Mouse (Mus musculus): ENCODE data around the gene Mecr. TPM values are rescaled to one million over a fixed set of nuclear protein-coding genes. Genes with fewer than 3 reads are reported as not detected.
A peak's percentile ranks its signal among the peaks of the same experiment; 100 is the strongest.

Mecr gene
- 22.0 and 25.9 TPM in 2 replicates for total RNA-seq (2017)

DNA sequence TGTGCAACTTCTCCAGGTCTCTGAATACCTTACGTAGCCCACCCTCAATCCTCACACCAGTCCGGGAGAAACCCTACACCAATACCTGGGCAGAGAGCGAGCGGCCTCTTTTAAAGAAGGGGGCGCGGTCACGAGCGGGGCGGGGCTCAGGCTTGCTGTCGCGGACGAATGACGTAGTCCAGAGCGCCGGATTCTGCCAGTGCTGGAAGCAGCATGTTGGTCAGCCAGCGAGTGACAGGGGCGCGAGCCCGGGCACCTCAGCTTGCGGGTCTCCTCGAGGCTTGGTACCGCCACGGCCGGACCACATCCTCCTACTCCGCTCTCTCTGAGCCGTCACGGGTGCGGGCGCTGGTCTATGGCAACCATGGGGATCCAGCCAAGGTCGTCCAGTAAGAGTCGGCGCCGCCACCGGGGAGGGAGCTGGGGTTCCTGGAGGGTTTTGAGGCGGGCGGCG lies at the start of gene Mecr:
TSS of gene Mecr (plus strand) at position 181 of the 454 bp plus-strand sequence.
- peak; percentile 81 to 93 for ATAC-seq (replicated peaks in 1 of 2; ENCODE audit: insufficient read depth in 1 of 2, low FRiP score in 2 of 2, low TSS enrichment in 1 of 2, low read depth in 1 of 2, poor library complexity in 2 of 2, severe bottlenecking in 2 of 2)

DNA sequence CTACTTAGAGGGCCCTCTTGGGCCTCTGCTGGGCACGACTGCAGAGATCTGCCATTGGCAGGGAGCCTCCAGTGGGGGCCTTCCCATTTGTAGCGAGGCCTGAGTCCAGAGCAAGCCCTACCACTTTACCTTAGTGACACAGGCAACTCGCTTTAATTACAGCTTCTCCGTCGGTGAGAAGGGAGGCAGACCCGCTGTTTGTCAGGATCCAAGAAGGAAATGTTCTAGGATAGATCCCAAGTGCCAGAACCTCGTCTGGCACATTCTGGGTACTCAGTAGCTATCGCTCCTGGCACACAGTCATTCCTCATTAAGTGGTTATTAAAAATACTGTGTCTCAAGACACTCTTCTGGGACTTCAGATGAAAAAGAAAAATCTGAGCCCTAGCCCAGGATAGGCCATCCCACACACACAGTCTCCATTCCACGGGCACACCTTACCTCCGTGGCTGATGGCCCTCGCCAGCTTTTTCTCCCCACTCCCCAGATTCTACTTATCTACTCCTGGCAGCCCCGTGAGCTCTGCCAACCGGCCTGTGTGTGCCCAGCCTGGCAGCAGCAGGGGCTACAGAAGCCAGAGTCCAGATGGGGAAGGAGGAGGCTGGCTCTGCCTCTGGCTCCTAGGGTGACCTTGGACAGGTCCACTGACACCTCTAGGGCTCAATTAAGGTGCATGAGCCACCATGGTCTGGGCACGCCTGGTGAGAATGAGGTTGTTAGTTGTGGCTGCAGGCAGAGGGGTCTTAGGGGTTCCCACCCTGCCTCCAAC lies 46.8 kb upstream of the Mecr start:
- ATAC-seq (replicated peaks in 1 of 2; ENCODE audit: insufficient read depth in 1 of 2, low FRiP score in 2 of 2, low TSS enrichment in 1 of 2, low read depth in 1 of 2, poor library complexity in 2 of 2, severe bottlenecking in 2 of 2): no peak

GRCm38 (mm10) chr4:131797483-131797882 lies 45.8 kb upstream of the Mecr start:
- no peak for ATAC-seq (replicated peaks in 1 of 2; ENCODE audit: insufficient read depth in 1 of 2, low FRiP score in 2 of 2, low TSS enrichment in 1 of 2, low read depth in 1 of 2, poor library complexity in 2 of 2, severe bottlenecking in 2 of 2)

DNA sequence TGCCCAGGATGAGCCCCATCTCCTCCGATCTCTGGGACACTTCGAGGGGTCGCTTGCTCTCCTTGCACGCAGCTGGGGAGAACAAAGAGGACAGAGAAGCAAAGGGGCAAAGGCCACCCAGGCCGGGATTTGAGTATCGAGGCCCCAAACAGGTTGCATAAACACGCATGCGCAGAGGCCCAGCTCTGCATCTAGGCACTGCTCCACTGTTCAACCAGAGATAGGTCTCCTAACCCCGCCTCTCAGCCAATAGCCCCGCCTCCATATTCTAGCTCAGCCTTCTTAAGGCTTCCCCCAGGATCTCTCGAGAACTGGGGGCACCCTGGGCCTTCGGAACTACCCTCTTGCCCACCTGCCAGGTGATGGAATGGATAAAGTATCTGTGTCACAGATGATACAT lies 45.4 kb upstream of the Mecr start:
- ATAC-seq (replicated peaks in 1 of 2; ENCODE audit: insufficient read depth in 1 of 2, low FRiP score in 2 of 2, low TSS enrichment in 1 of 2, low read depth in 1 of 2, poor library complexity in 2 of 2, severe bottlenecking in 2 of 2): no peak

DNA sequence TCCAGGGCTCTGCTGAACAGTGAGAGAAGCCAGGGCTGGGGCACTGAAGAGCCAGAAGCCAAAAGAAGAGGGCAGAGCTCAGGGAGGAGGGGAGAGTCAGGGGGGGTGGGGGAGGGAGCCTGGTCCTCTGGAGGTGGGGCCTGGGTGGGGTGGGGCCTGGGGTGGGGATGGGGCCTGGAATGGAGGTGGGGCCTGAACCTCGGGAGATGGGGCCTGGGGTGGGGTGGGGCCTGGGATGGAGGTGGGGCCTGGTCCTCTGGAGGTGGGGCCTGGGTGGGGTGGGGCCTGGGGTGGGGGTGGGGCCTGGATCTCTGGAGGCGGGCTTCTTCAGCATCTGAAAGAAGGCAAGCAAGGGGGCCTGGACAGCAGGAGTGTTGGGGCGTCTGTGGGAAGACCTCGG lies 44.3 kb upstream of the Mecr start:
- no peak for ATAC-seq (replicated peaks in 1 of 2; ENCODE audit: insufficient read depth in 1 of 2, low FRiP score in 2 of 2, low TSS enrichment in 1 of 2, low read depth in 1 of 2, poor library complexity in 2 of 2, severe bottlenecking in 2 of 2)

DNA sequence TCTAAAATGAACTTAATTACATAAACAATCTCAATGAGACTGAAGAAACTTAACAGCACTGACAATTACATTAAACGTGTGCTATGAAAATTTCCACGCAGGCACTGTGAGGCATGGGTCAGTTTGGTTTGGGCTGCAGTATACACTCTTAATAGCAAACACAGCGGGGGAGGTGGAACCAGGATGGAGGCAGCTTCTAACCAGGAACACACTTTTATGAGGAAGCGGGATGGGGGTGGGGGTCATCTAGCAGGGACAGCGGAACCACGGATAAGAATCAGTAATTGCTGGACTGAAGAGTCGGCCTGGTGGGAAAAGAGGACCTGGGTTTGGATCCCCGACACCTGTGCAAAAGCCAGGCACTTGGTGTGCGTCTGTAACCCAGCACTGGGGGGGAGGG lies 39.4 kb upstream of the Mecr start:
- no peak for ATAC-seq (replicated peaks in 1 of 2; ENCODE audit: insufficient read depth in 1 of 2, low FRiP score in 2 of 2, low TSS enrichment in 1 of 2, low read depth in 1 of 2, poor library complexity in 2 of 2, severe bottlenecking in 2 of 2)

DNA sequence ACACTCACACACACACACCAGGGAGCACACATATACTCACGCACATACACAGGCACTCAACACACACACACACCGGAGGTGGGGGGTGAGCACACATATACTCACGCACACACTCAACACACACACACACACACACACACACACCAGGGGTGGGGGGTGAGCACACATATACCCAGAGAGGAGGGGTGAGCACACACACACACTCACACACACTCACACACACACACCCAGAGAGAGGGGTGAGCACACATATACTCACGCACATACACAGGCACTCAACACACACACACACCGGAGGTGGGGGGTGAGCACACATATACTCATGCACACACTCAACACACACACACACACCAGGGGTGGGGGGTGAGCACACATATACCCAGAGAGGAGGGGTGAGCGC lies 38.5 kb upstream of the Mecr start:
- peak in 1 of 2 experiments; percentile 18; a peak in 1 of 4 replicates for ATAC-seq (replicated peaks in 1 of 2; ENCODE audit: insufficient read depth in 1 of 2, low FRiP score in 2 of 2, low TSS enrichment in 1 of 2, low read depth in 1 of 2, poor library complexity in 2 of 2, severe bottlenecking in 2 of 2)

GRCm38 (mm10) chr4:131805255-131805654 lies 38.0 kb upstream of the Mecr start:
- ATAC-seq (replicated peaks in 1 of 2; ENCODE audit: insufficient read depth in 1 of 2, low FRiP score in 2 of 2, low TSS enrichment in 1 of 2, low read depth in 1 of 2, poor library complexity in 2 of 2, severe bottlenecking in 2 of 2): no peak

DNA sequence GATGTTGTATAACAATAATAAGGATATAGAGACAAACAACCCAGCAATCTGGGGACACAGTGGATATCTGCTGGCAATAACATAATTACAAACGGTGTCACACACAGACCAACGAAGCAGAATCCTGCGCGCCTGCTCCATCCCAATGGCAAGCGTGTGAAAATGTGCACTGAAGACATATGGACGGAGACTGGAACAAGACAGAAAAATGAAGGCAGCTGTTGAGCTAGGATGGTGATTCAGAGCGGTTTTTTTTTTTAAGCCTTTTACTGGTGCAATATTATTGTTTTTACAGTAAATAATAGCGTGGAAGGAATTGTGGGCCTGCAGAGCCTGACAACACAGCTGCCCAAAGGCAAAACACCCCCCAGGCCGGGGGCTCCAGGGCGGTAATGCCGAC lies 30.8 kb upstream of the Mecr start:
- ATAC-seq (replicated peaks in 1 of 2; ENCODE audit: insufficient read depth in 1 of 2, low FRiP score in 2 of 2, low TSS enrichment in 1 of 2, low read depth in 1 of 2, poor library complexity in 2 of 2, severe bottlenecking in 2 of 2): no peak

- ATAC-seq (replicated peaks in 1 of 2; ENCODE audit: insufficient read depth in 1 of 2, low FRiP score in 2 of 2, low TSS enrichment in 1 of 2, low read depth in 1 of 2, poor library complexity in 2 of 2, severe bottlenecking in 2 of 2): no peak
These were observed 29.5 kb upstream of the Mecr start for GRCm38 (mm10) chr4:131813798-131814197.

GRCm38 (mm10) chr4:131814869-131815268 lies 28.4 kb upstream of the Mecr start:
- no peak for ATAC-seq (replicated peaks in 1 of 2; ENCODE audit: insufficient read depth in 1 of 2, low FRiP score in 2 of 2, low TSS enrichment in 1 of 2, low read depth in 1 of 2, poor library complexity in 2 of 2, severe bottlenecking in 2 of 2)

GRCm38 (mm10) chr4:131815774-131816173 lies 27.5 kb upstream of the Mecr start:
- no peak for ATAC-seq (replicated peaks in 1 of 2; ENCODE audit: insufficient read depth in 1 of 2, low FRiP score in 2 of 2, low TSS enrichment in 1 of 2, low read depth in 1 of 2, poor library complexity in 2 of 2, severe bottlenecking in 2 of 2)

GRCm38 (mm10) chr4:131818926-131819325 lies 24.3 kb upstream of the Mecr start:
- no peak for ATAC-seq (replicated peaks in 1 of 2; ENCODE audit: insufficient read depth in 1 of 2, low FRiP score in 2 of 2, low TSS enrichment in 1 of 2, low read depth in 1 of 2, poor library complexity in 2 of 2, severe bottlenecking in 2 of 2)

GRCm38 (mm10) chr4:131821161-131821731 lies 22.0 kb upstream of the Mecr start:
- ATAC-seq (replicated peaks in 1 of 2; ENCODE audit: insufficient read depth in 1 of 2, low FRiP score in 2 of 2, low TSS enrichment in 1 of 2, low read depth in 1 of 2, poor library complexity in 2 of 2, severe bottlenecking in 2 of 2): no peak

- ATAC-seq (replicated peaks in 1 of 2; ENCODE audit: insufficient read depth in 1 of 2, low FRiP score in 2 of 2, low TSS enrichment in 1 of 2, low read depth in 1 of 2, poor library complexity in 2 of 2, severe bottlenecking in 2 of 2): no peak
These were observed 20.7 kb upstream of the Mecr start for GRCm38 (mm10) chr4:131822583-131822982.

DNA sequence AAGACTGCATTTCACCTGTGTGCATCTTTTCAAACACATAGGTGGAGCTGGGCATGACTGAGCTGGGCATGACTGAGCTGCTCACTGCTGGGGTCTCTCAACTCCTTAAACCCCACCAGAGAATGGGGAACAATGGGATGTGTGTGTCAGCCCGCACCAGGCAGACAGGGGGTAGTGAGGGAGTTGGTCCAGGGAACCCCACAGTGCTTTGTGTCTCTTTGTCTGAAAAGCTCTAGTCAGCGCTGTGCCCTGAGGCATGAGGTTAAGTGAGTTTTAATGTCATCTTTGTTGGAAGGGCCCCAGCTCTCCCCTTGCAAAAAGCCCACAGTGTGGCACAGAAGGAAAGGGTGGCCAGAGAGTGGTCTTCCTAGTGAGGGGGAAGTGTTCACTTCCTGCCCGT lies 18.3 kb upstream of the Mecr start:
- ATAC-seq (replicated peaks in 1 of 2; ENCODE audit: insufficient read depth in 1 of 2, low FRiP score in 2 of 2, low TSS enrichment in 1 of 2, low read depth in 1 of 2, poor library complexity in 2 of 2, severe bottlenecking in 2 of 2): no peak

DNA sequence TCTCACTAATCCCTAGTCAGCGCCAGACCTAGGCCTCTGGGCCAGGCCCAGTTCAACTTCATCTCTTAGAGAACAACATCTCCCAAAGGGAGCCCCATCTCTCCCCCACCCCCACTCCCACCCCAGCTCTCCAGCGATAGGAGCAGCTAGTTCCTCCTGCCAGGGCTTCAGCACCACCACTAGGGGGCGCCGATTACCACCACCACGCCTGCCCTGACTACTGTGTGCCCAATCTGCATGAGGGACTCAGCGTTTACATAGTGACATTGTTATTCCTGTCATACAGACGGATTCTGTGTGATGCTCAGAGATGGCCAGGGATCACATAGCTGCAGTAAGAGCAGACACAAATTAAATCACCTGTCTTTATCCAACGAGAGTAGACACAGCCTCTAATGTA lies 17.4 kb upstream of the Mecr start:
- peak; percentile 30 to 74; a peak in 2 of 4 replicates for ATAC-seq (replicated peaks in 1 of 2; ENCODE audit: insufficient read depth in 1 of 2, low FRiP score in 2 of 2, low TSS enrichment in 1 of 2, low read depth in 1 of 2, poor library complexity in 2 of 2, severe bottlenecking in 2 of 2)

GRCm38 (mm10) chr4:131826905-131827304 lies 16.4 kb upstream of the Mecr start:
- no peak for ATAC-seq (replicated peaks in 1 of 2; ENCODE audit: insufficient read depth in 1 of 2, low FRiP score in 2 of 2, low TSS enrichment in 1 of 2, low read depth in 1 of 2, poor library complexity in 2 of 2, severe bottlenecking in 2 of 2)

DNA sequence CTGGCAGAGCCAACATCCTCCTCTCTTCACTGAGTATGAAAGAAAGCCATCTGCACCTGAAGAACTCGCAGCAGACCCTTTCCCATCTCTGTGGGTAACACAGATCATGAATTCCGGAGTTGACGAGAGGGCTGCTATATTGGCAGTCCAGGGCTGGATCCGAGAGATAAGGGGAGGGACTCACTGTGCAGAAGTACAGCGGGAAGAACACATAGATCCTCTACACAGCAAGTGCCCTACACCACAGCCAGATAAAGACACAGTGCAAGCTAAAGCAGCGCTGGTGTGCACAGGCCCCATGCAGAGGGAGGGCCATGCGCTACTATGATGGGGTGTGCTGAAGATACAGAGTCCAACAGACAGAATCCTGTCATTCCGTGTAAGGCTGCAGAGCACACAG lies 14.1 kb upstream of the Mecr start:
- ATAC-seq (replicated peaks in 1 of 2; ENCODE audit: insufficient read depth in 1 of 2, low FRiP score in 2 of 2, low TSS enrichment in 1 of 2, low read depth in 1 of 2, poor library complexity in 2 of 2, severe bottlenecking in 2 of 2): no peak

All from hematopoietic stem cell, adult 5-6 weeks (primary cell).